Mouse (Mus musculus) neural tube, embryonic 11.5 days (tissue): ENCODE measurements around the gene Krtcap3. TPM values are rescaled to one million over a fixed set of nuclear protein-coding genes. Genes with fewer than 3 reads are reported as not detected.
A peak's percentile ranks its signal among the peaks of the same experiment; 100 is the strongest.

Experiments
- ATAC-seq: fragments of 200-750 bp; cut with Nextera tagmentation; 2 replicates; pipeline ENCODE4 v1.8.0; 2017; ENCODE audit warnings: moderate number of reproducible peaks, mild to moderate bottlenecking, moderate TSS enrichment, moderate library complexity; ENCODE audit not compliant: insufficient read depth, low FRiP score, low TSS enrichment
- DNase-seq: peaks from one replicate; pipeline ENCODE4 v3.0.0-alpha.2; 2015; ENCODE audit warnings: low spot score
- H3K27ac ChIP-seq: fragments of 300-500 bp; sonication (generic); 2 replicates; pipeline ENCODE4 v1.5.1; 2014; ENCODE audit warnings: low read depth, mild to moderate bottlenecking, low read length
- H3K27me3 ChIP-seq: fragments of 300-500 bp; sonication (generic); 2 replicates; pipeline ENCODE4 v1.6.1; 2014; ENCODE audit warnings: mild to moderate bottlenecking, low read length, mixed read lengths; ENCODE audit not compliant: control insufficient read depth, insufficient read depth
- H3K36me3 ChIP-seq: fragments of 300-500 bp; sonication (generic); 2 replicates; pipeline ENCODE4 v1.6.1; 2014; ENCODE audit warnings: mild to moderate bottlenecking, low read length, moderate library complexity, mixed read lengths; ENCODE audit not compliant: control insufficient read depth, insufficient read depth
- H3K4me1 ChIP-seq: fragments of 300-500 bp; sonication (generic); 2 replicates; pipeline ENCODE4 v1.6.1; 2014; ENCODE audit warnings: low read length, mixed read lengths; ENCODE audit not compliant: control insufficient read depth, insufficient read depth
- H3K4me2 ChIP-seq: fragments of 300-500 bp; sonication (generic); 2 replicates; pipeline ENCODE4 v1.6.1; 2014; ENCODE audit warnings: low read depth, mild to moderate bottlenecking, moderate library complexity
- H3K4me3 ChIP-seq: fragments of 300-500 bp; sonication (generic); 2 replicates; pipeline ENCODE4 v1.5.1; 2014; ENCODE audit warnings: low read depth, low read length
- H3K9ac ChIP-seq: fragments of 300-500 bp; sonication (generic); 2 replicates; pipeline ENCODE4 v1.6.1; 2014; ENCODE audit warnings: mild to moderate bottlenecking, low read length
- H3K9me3 ChIP-seq: fragments of 300-500 bp; sonication (generic); 2 replicates; pipeline ENCODE4 v1.6.1; 2016; ENCODE audit warnings: low read length; ENCODE audit not compliant: control insufficient read depth
- WGBS: fragments of 180-500 bp; shearing (Covaris S2); extraction: QIAGEN DNeasy Blood & Tissue Kit; methylation state at CpG from one replicate; pipeline ENCODE4 v1.1.7; 2014; 5-methylcytosine and 5-hydroxymethylcytosine counted together
- polyA plus RNA-seq: library from polyadenylated mRNA; unstranded; fragments of >200 nt; fragmentation: Nextera tagmentation; extraction: Ambion mirVana; gene quantifications from 2 replicates; pipeline ENCODE4 v1.2.1, GENCODE M21; 2014

The Krtcap3 gene
- polyA plus RNA-seq, 1 experiment from 2014 or later, result 2.4 TPM

- Histone ChIP-seq H3K4me1 (peaks cover 9% of the 10 kb centered on the region; the same call in 1 of the 2 replicates), H3K4me3 (no peak overlapping the region), H3K9ac (no peak overlapping the region), H3K36me3 (peaks cover 16% of the 10 kb centered on the region), H3K27ac (no peak overlapping the region), H3K4me2 (no peak overlapping the region), H3K9me3 (no peaks in the 10 kb centered on the region), H3K27me3 (no peaks in the 10 kb centered on the region)
- WGBS, result 84% methylated on average over 2 of the region's 2 CpGs
- DNase-seq (no peak), ATAC-seq (no peak)
These were observed 4.5 kb downstream of the Krtcap3 start for GRCm38 (mm10) chr5:31255971-31256370.

GRCm38 (mm10) chr5:31257616-31258015 is 6.1 kb downstream of the Krtcap3 start:
- no peak overlapping the region for H3K9ac ChIP-seq
- H3K36me3 ChIP-seq, result peaks cover 11% of the 10 kb centered on the region
- DNase-seq (no peak), ATAC-seq (no peak)
- H3K27ac ChIP-seq, result no peak overlapping the region
- no peaks in the 10 kb centered on the region for H3K9me3 ChIP-seq
- 76% methylated on average over 11 of the region's 11 CpGs for WGBS
- no peaks in the 10 kb centered on the region for H3K27me3 ChIP-seq
- H3K4me1 ChIP-seq, result no peaks in the 10 kb centered on the region
- H3K4me3 ChIP-seq, result no peak overlapping the region
- no peak overlapping the region for H3K4me2 ChIP-seq

GRCm38 (mm10) chr5:31266101-31266500 is 14.6 kb downstream of the Krtcap3 start:
- no peaks in the 10 kb centered on the region for H3K27me3 ChIP-seq
- no peak overlapping the region for H3K9ac ChIP-seq
- H3K4me1 ChIP-seq, result no peaks in the 10 kb centered on the region
- no peaks in the 10 kb centered on the region for H3K9me3 ChIP-seq
- H3K4me2 ChIP-seq, result no peak overlapping the region
- ATAC-seq (no peak), DNase-seq (no peak)
- peaks cover 14% of the 10 kb centered on the region for H3K36me3 ChIP-seq
- no peak overlapping the region for H3K4me3 ChIP-seq
- 92% methylated on average over 7 of the region's 7 CpGs for WGBS
- no peak overlapping the region for H3K27ac ChIP-seq

- ATAC-seq (no peak), DNase-seq (no peak)
- H3K9ac ChIP-seq, result no peak overlapping the region
- no peaks in the 10 kb centered on the region for H3K4me1 ChIP-seq
- 69% methylated on average over 6 of the region's 6 CpGs for WGBS
- peaks cover 14% of the 10 kb centered on the region for H3K36me3 ChIP-seq
- no peaks in the 10 kb centered on the region for H3K27me3 ChIP-seq
- no peak overlapping the region for H3K27ac ChIP-seq
- no peaks in the 10 kb centered on the region for H3K9me3 ChIP-seq
- no peak overlapping the region for H3K4me3 ChIP-seq
- no peak overlapping the region for H3K4me2 ChIP-seq
These were observed 16.2 kb downstream of the Krtcap3 start for GRCm38 (mm10) chr5:31267686-31268085.

GRCm38 (mm10) chr5:31273018-31273417 is 21.5 kb downstream of the Krtcap3 start:
- Histone ChIP-seq H3K4me3 (no peak overlapping the region), H3K4me2 (no peak overlapping the region), H3K27ac (no peak overlapping the region), H3K36me3 (peaks cover 5% of the 10 kb centered on the region), H3K9me3 (no peaks in the 10 kb centered on the region), H3K9ac (no peak overlapping the region), H3K4me1 (no peaks in the 10 kb centered on the region), H3K27me3 (no peaks in the 10 kb centered on the region)
- WGBS, result 91% methylated on average over 6 of the region's 6 CpGs
- DNase-seq (no peak), ATAC-seq (no peak)

- Histone ChIP-seq H3K9me3 (no peaks in the 10 kb centered on the region), H3K27me3 (no peaks in the 10 kb centered on the region), H3K4me2 (no peak overlapping the region), H3K27ac (no peak overlapping the region), H3K9ac (no peak overlapping the region), H3K36me3 (peaks cover 10% of the 10 kb centered on the region), H3K4me3 (no peak overlapping the region), H3K4me1 (no peaks in the 10 kb centered on the region)
- WGBS, result 88% methylated on average over 20 of the region's 20 CpGs
- DNase-seq (no peak), ATAC-seq (no peak)
These were observed 27.9 kb downstream of the Krtcap3 start for GRCm38 (mm10) chr5:31279245-31279988.

GRCm38 (mm10) chr5:31288225-31288624 is 36.7 kb downstream of the Krtcap3 start:
- 79% methylated on average over 4 of the region's 4 CpGs for WGBS
- H3K4me3 ChIP-seq, result no peak overlapping the region
- H3K27me3 ChIP-seq, result no peaks in the 10 kb centered on the region
- ATAC-seq, result no peak
- H3K27ac ChIP-seq, result no peak overlapping the region
- no peak for DNase-seq
- peaks cover 6% of the 10 kb centered on the region for H3K36me3 ChIP-seq
- H3K9ac ChIP-seq, result no peak overlapping the region
- H3K4me2 ChIP-seq, result no peak overlapping the region
- peaks cover 2% of the 10 kb centered on the region; the same call in 1 of the 2 replicates for H3K4me1 ChIP-seq
- no peaks in the 10 kb centered on the region for H3K9me3 ChIP-seq

GRCm38 (mm10) chr5:31288655-31289054 is 37.2 kb downstream of the Krtcap3 start:
- no peak for ATAC-seq
- peaks cover 9% of the 10 kb centered on the region for H3K36me3 ChIP-seq
- WGBS, result 80% methylated on average over 3 of the region's 3 CpGs

GRCm38 (mm10) chr5:31289626-31290230 is 38.2 kb downstream of the Krtcap3 start:
- whole genome bisulfite sequencing, result 82% methylated on average over 3 of the region's 3 CpGs
- H3K36me3 ChIP-seq, result peaks cover 6% of the 10 kb centered on the region
- peak overlapping the region; percentile 79; the same call in 1 of the 2 replicates for H3K4me2 ChIP-seq
- no peak for DNase-seq
- no peaks in the 10 kb centered on the region for H3K9me3 ChIP-seq
- no peaks in the 10 kb centered on the region for H3K27me3 ChIP-seq
- H3K9ac ChIP-seq, result no peak overlapping the region
- no peak for ATAC-seq
- no peak overlapping the region for H3K27ac ChIP-seq
- no peak overlapping the region for H3K4me3 ChIP-seq
- H3K4me1 ChIP-seq, result peaks cover 7% of the 10 kb centered on the region

More at GRCm38 (mm10) chr5:31288655-31289054, 37.2 kb downstream of the Krtcap3 start:
- H3K4me1 ChIP-seq, result peaks cover 2% of the 10 kb centered on the region; the same call in 1 of the 2 replicates
- H3K9me3 ChIP-seq, result no peaks in the 10 kb centered on the region
- H3K9ac ChIP-seq, result no peak overlapping the region
- H3K27me3 ChIP-seq, result no peaks in the 10 kb centered on the region
- no peak overlapping the region for H3K4me3 ChIP-seq
- H3K27ac ChIP-seq, result no peak overlapping the region
- no peak overlapping the region for H3K4me2 ChIP-seq
- DNase-seq, result no peak
